Comparison of ENCODE assay signal across 8 mouse cellular contexts in genomic region chr6:32328028-32328427, GRCm38 (mm10).
DNase-seq lines count a peak whose midpoint lies in the region; ATAC-seq and TF ChIP-seq lines count a peak whose summit lies in the region.

No protein-coding gene starts in this region.

- WGBS in kidney, adult 2 months = 1% methylated on average over 8 of the region's 8 CpGs
- 7% methylated on average over 8 of the region's 8 CpGs for WGBS in limb, embryonic 11.5 days
- under 1% methylated on average over 8 of the region's 8 CpGs for WGBS in stomach, embryonic 16.5 days

- H3K4me2 ChIP-seq in limb, embryonic 11.5 days (ENCODE audit: low read depth, severe bottlenecking) = no peak overlapping the region
- H3K4me2 ChIP-seq in stomach, embryonic 16.5 days (ENCODE audit: low read depth, low read length) = no peak overlapping the region

- H3K4me1 ChIP-seq in kidney, adult 2 months (ENCODE audit: control insufficient read depth, insufficient read depth, low read length) = 0 out of 2 replicates have a peak, but pooled peaks cover 3% of the 10 kb centered on the region
- 0 out of 2 replicates have a peak, but pooled peaks cover 3% of the 10 kb centered on the region for H3K4me1 ChIP-seq in limb, embryonic 11.5 days (ENCODE audit: control insufficient read depth, insufficient read depth, low read length)
- H3K4me1 ChIP-seq in stomach, embryonic 16.5 days (ENCODE audit: control insufficient read depth, insufficient read depth, low read length) = no peaks in the 10 kb centered on the region

- H3K9me3 ChIP-seq in limb, embryonic 11.5 days (ENCODE audit: control insufficient read depth, low read length) = no peaks in the 10 kb centered on the region
- H3K9me3 ChIP-seq in stomach, embryonic 16.5 days (replicated peaks; ENCODE audit: control insufficient read depth, low read length) = no peaks in the 10 kb centered on the region

- H3K9ac ChIP-seq in limb, embryonic 11.5 days (ENCODE audit: low read length) = no peak overlapping the region
- no peak overlapping the region for H3K9ac ChIP-seq in stomach, embryonic 16.5 days (ENCODE audit: low read length)

- H3K27me3 ChIP-seq in kidney, adult 2 months (replicated peaks; ENCODE audit: control insufficient read depth, insufficient read depth, low read length) = no peaks in the 10 kb centered on the region
- no peaks in the 10 kb centered on the region for H3K27me3 ChIP-seq in limb, embryonic 11.5 days (ENCODE audit: control insufficient read depth, insufficient read depth, low read length)
- peaks cover 4% of the 10 kb centered on the region; the same call in 1 of the 2 replicates for H3K27me3 ChIP-seq in stomach, embryonic 16.5 days (ENCODE audit: control insufficient read depth, insufficient read depth, low read length)

- TF ChIP-seq POLR2A in kidney, adult 2 months (IDR thresholded peaks at IDR 0.05; ENCODE audit: low read depth, low read length) = no peak

- peak; percentile 98 for TF ChIP-seq CTCF in kidney, adult 2 months (conservative IDR thresholded peaks at IDR 0.05; ENCODE audit: insufficient read depth, insufficient read length, low read depth, low read length)

- DNase-seq in 3134 (ENCODE audit: extremely low read depth, insufficient read length, low spot score) = peak; percentile 15
- peak; percentile 77 for DNase-seq in adrenal gland, adult 2 months
- peak; percentile 83 for DNase-seq in embryo, embryonic 9.5 days (ENCODE audit: extremely low spot score)
- DNase-seq in kidney, adult 2 months = peak; percentile 81
- DNase-seq in limb, embryonic 11.5 days (ENCODE audit: low spot score) = peak; percentile 87
- DNase-seq in naive thymus-derived CD4-positive, alpha-beta T cell, adult 2 months (ENCODE audit: low read depth) = peak; percentile 72

- H3K27ac ChIP-seq in kidney, adult 2 months (ENCODE audit: insufficient read depth, low read depth, low read length) = no peak overlapping the region
- no peak overlapping the region for H3K27ac ChIP-seq in limb, embryonic 11.5 days (replicated peaks; ENCODE audit: low read depth, low read length)
- no peak overlapping the region for H3K27ac ChIP-seq in stomach, embryonic 16.5 days (ENCODE audit: low read length)

- no peak overlapping the region for H3K4me3 ChIP-seq in kidney, adult 2 months (ENCODE audit: insufficient read depth, low read depth, low read length)
- no peak overlapping the region for H3K4me3 ChIP-seq in limb, embryonic 11.5 days (ENCODE audit: low read depth, low read length)
- no peak overlapping the region for H3K4me3 ChIP-seq in stomach, embryonic 16.5 days (replicated peaks; ENCODE audit: low read length)

- no peaks in the 10 kb centered on the region for H3K36me3 ChIP-seq in kidney, adult 2 months (ENCODE audit: control insufficient read depth, insufficient read depth, low read length)
- H3K36me3 ChIP-seq in limb, embryonic 11.5 days (ENCODE audit: control insufficient read depth, insufficient read depth, low read length) = no peaks in the 10 kb centered on the region
- no peaks in the 10 kb centered on the region for H3K36me3 ChIP-seq in stomach, embryonic 16.5 days (ENCODE audit: control insufficient read depth, insufficient read depth, low read length)

- peak; percentile 76 for ATAC-seq in granulocyte monocyte progenitor cell, adult 5-6 weeks (replicated peaks; ENCODE audit: poor library complexity, severe bottlenecking)
- peak; percentile 9; the same call in 1 of the 2 replicates for ATAC-seq in limb, embryonic 11.5 days (ENCODE audit: insufficient number of reproducible peaks, low FRiP score, low TSS enrichment, low read depth)
- peak; percentile 17; the same call in 1 of the 2 replicates for ATAC-seq in stomach, embryonic 16.5 days (ENCODE audit: insufficient read depth, low FRiP score)

Comparison
In these comparisons a context has a peak if more than half of its experiments do, and no peak if none do; other contexts are left out.
1. DNase-seq: peak in every context shown above with its lines; median percentile 87 in limb, embryonic 11.5 days; 83 in embryo, embryonic 9.5 days; 81 in kidney, adult 2 months; 77 in adrenal gland, adult 2 months; 72 in naive thymus-derived CD4-positive, alpha-beta T cell, adult 2 months; 15 in 3134.
2. ATAC-seq: peak in every context shown above with its lines; median percentile 76 in granulocyte monocyte progenitor cell, adult 5-6 weeks; 17 in stomach, embryonic 16.5 days; 9 in limb, embryonic 11.5 days.